Mouse (Mus musculus) ES-Bruce4 (cell line): ENCODE measurements around the gene Cyp26b1. TPM values are rescaled to one million over a fixed set of nuclear protein-coding genes. Genes with fewer than 3 reads are reported as not detected.

Experiments
- H3K27ac ChIP-seq: 2 replicates; pipeline ENCODE4 v1.5.1; 2012; ENCODE audit warnings: low read length, inconsistent platforms; ENCODE audit not compliant: insufficient read depth
- H3K27me3 ChIP-seq: 2 replicates; pipeline ENCODE4 v1.6.1; 2012; ENCODE audit warnings: mild to moderate bottlenecking, low read length, inconsistent platforms; ENCODE audit not compliant: control insufficient read depth, poor library complexity, insufficient read depth, severe bottlenecking
- H3K36me3 ChIP-seq: 2 replicates; pipeline ENCODE4 v1.6.1; 2012; ENCODE audit warnings: inconsistent platforms, mild to moderate bottlenecking, low read length, moderate library complexity; ENCODE audit not compliant: control insufficient read depth, poor library complexity, insufficient read depth, severe bottlenecking
- H3K4me1 ChIP-seq: one replicate; pipeline ENCODE4 v1.8.1; 2011; ENCODE audit warnings: low read length; ENCODE audit not compliant: control insufficient read depth, insufficient read depth
- H3K4me3 ChIP-seq: 2 replicates; pipeline ENCODE4 v1.5.1; 2011; ENCODE audit warnings: low read depth, mild to moderate bottlenecking, low read length
- H3K9ac ChIP-seq: 2 replicates; pipeline ENCODE4 v1.6.1; 2012; ENCODE audit warnings: low read depth, mild to moderate bottlenecking, inconsistent platforms; ENCODE audit not compliant: poor library complexity, severe bottlenecking
- H3K9me3 ChIP-seq: replicated peaks from 2 replicates; pipeline ENCODE4 v1.6.1; 2012; ENCODE audit warnings: mild to moderate bottlenecking, low read length, inconsistent platforms; ENCODE audit not compliant: control insufficient read depth, poor library complexity, insufficient read depth, severe bottlenecking
- CTCF ChIP-seq: IDR thresholded peaks from one replicate; pipeline ENCODE4 v1.8.1; 2011; ENCODE audit warnings: low read depth, low read length
- EP300 ChIP-seq: IDR thresholded peaks from 2 replicates; pipeline ENCODE4 v1.6.1; 2011; ENCODE audit warnings: low read depth, low read length; ENCODE audit not compliant: insufficient read depth
- POLR2A ChIP-seq: IDR thresholded peaks from one replicate; pipeline ENCODE4 v1.8.1; 2011; ENCODE audit warnings: low read length; ENCODE audit not compliant: insufficient read depth
- polyA plus RNA-seq: library from polyadenylated mRNA; stranded (reverse); fragments of >200 nt; gene quantifications from 2 replicates; pipeline ENCODE4 v1.2.4, GENCODE M21; 2011; ENCODE audit warnings: low read depth; ENCODE audit not compliant: missing spikeins, insufficient read depth, insufficient read length

Cyp26b1 gene
- polyA plus RNA-seq, 1 experiment: 0.46 TPM

GRCm38 (mm10) chr6:84570039-84570438, 23.7 kb downstream of the Cyp26b1 start:
- Histone ChIP-seq H3K27ac (no peak overlapping the region), H3K4me3 (no peak overlapping the region), H3K4me1 (peaks cover 3% of the 10 kb centered on the region), H3K36me3 (no peaks in the 10 kb centered on the region), H3K9me3 (no peaks in the 10 kb centered on the region), H3K9ac (no peak overlapping the region), H3K27me3 (no peaks in the 10 kb centered on the region)
- TF ChIP-seq POLR2A (no peak), EP300 (no peak), CTCF (no peak)

GRCm38 (mm10) chr6:84569590-84569989, 24.1 kb downstream of the Cyp26b1 start:
- no peaks in the 10 kb centered on the region for H3K9me3 ChIP-seq
- H3K36me3 ChIP-seq: no peaks in the 10 kb centered on the region
- H3K27me3 ChIP-seq: no peaks in the 10 kb centered on the region
- TF ChIP-seq POLR2A (no peak), CTCF (no peak), EP300 (no peak)
- H3K4me3 ChIP-seq: no peak overlapping the region
- no peak overlapping the region for H3K27ac ChIP-seq
- H3K9ac ChIP-seq: no peak overlapping the region
- H3K4me1 ChIP-seq: peaks cover 3% of the 10 kb centered on the region

GRCm38 (mm10) chr6:84568880-84569279, 24.8 kb downstream of the Cyp26b1 start:
- TF ChIP-seq CTCF (no peak), POLR2A (no peak), EP300 (no peak)
- H3K27me3 ChIP-seq: no peaks in the 10 kb centered on the region
- H3K27ac ChIP-seq: no peak overlapping the region
- H3K4me3 ChIP-seq: no peak overlapping the region
- H3K36me3 ChIP-seq: no peaks in the 10 kb centered on the region
- peaks cover 3% of the 10 kb centered on the region for H3K4me1 ChIP-seq
- H3K9ac ChIP-seq: no peak overlapping the region
- H3K9me3 ChIP-seq: no peaks in the 10 kb centered on the region

DNA sequence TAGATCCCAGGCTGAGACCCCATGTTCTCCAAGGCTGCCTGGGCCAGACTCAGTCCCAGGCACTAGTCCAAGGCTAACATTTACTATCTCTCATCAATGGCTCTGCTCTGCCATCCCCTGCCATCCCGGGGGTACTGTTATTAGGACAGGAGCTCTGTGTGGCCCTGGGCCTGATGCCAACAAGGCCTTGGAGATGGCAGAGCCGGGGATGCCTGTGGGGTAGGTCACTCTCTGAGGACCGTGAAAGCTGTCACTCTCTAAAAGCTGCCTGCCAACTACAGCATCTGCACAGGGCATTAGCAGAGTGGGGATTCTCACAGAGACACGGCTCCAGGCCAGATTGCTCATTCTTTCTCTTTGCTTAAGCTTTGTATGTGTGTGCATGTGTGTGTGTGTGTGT, 26.0 kb downstream of the Cyp26b1 start:
- Histone ChIP-seq H3K27ac (no peak overlapping the region), H3K9me3 (no peaks in the 10 kb centered on the region), H3K9ac (no peak overlapping the region), H3K4me3 (no peak overlapping the region), H3K4me1 (peaks cover 3% of the 10 kb centered on the region), H3K27me3 (no peaks in the 10 kb centered on the region), H3K36me3 (no peaks in the 10 kb centered on the region)
- TF ChIP-seq EP300: no peak
- TF ChIP-seq CTCF: no peak
- no peak for TF ChIP-seq POLR2A

DNA sequence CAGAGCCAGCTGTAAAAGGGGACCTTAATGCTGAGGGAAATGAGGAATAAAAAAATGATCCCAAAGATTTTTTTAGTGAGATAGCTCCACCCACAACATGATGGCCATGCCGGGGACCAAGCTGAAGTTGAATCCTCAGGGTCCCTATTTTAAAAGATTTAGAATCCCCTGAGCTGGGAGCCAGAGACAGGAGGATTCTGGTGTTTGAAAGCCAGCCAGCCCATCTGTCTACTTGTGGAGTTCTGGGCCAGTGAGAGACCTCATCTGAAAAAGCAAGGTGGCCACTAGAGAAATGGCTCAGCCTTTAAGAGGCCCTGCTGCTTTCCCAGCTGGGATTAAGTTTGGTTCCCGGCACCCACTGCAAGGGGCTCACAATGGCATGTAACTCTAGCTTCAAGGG, 26.9 kb downstream of the Cyp26b1 start:
- no peak overlapping the region for H3K27ac ChIP-seq
- no peaks in the 10 kb centered on the region for H3K9me3 ChIP-seq
- TF ChIP-seq CTCF (no peak), POLR2A (no peak), EP300 (no peak)
- H3K27me3 ChIP-seq: no peaks in the 10 kb centered on the region
- no peaks in the 10 kb centered on the region for H3K36me3 ChIP-seq
- H3K4me1 ChIP-seq: peaks cover 3% of the 10 kb centered on the region
- no peak overlapping the region for H3K9ac ChIP-seq
- no peak overlapping the region for H3K4me3 ChIP-seq

DNA sequence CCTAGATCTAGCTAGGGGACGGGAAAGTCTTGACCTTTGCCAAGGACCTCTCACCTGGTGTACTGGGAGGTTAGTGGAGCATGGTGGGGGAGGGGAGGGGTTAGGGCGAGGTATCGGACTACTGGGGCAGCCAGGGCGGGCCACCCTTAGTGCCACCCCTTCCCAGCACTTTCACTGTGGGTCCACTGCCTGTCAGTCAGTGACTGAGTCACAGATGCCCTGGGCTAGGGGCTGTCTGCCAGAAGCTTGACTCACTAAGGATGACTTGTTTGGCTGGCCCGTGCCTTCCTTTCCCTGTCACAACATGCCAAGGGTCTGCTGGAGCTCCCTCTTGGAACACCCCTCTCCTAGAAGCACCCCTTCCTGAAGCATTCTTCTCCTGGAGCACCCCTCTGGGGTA, 28.5 kb downstream of the Cyp26b1 start:
- Histone ChIP-seq H3K27ac (no peak overlapping the region), H3K9ac (no peak overlapping the region), H3K4me1 (peaks cover 3% of the 10 kb centered on the region), H3K4me3 (no peak overlapping the region), H3K9me3 (no peaks in the 10 kb centered on the region), H3K27me3 (no peaks in the 10 kb centered on the region), H3K36me3 (no peaks in the 10 kb centered on the region)
- no peak for TF ChIP-seq EP300
- no peak for TF ChIP-seq CTCF
- TF ChIP-seq POLR2A: no peak
